Mouse (Mus musculus): ENCODE measurements around the gene Tmprss3. TPM values are rescaled to one million over a fixed set of nuclear protein-coding genes. Genes with fewer than 3 reads are reported as not detected.

Gene Tmprss3
- polyA plus RNA-seq, 1 experiment from 2014 or later, result not detected

DNA sequence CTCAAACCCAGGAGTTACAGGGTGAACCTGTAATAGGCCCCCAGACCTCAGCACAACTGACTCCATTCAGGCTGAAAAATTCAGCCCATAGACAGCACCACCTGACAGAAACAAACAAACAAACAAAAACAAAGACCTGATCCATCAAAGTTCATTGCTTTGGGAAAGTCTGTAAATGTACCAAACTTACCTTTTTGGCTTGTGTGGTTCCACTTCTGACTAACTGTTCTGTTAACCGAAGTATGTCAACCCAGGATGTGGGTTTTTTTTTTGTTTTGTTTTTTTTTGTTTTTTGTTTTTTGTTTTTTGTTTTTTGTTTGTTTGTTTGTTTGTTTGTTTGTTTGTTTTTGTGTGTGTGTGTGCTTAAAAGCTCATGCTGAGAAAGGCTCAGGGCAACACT is 62.0 kb downstream of the Tmprss3 start:
- WGBS, result 97% methylated on average over 1 of the region's 1 CpGs
- Histone ChIP-seq H3K9ac (ENCODE audit: low read depth, low read length) (no peak overlapping the region), H3K36me3 (ENCODE audit: control insufficient read depth, insufficient read depth, low read length) (no peaks in the 10 kb centered on the region), H3K27me3 (ENCODE audit: control insufficient read depth, insufficient read depth, low read length) (no peaks in the 10 kb centered on the region), H3K4me2 (replicated peaks; ENCODE audit: low read depth, low read length) (no peak overlapping the region), H3K4me3 (ENCODE audit: low read depth, low read length) (no peak overlapping the region), H3K27ac (ENCODE audit: low read depth, low read length) (no peak overlapping the region), H3K9me3 (ENCODE audit: control insufficient read depth, low read length) (no peaks in the 10 kb centered on the region), H3K4me1 (replicated peaks; ENCODE audit: control insufficient read depth, insufficient read depth, low read length) (no peaks in the 10 kb centered on the region)
- no peak for DNase-seq (ENCODE audit: low spot score)
- ATAC-seq (ENCODE audit: low FRiP score), result no peak

DNA sequence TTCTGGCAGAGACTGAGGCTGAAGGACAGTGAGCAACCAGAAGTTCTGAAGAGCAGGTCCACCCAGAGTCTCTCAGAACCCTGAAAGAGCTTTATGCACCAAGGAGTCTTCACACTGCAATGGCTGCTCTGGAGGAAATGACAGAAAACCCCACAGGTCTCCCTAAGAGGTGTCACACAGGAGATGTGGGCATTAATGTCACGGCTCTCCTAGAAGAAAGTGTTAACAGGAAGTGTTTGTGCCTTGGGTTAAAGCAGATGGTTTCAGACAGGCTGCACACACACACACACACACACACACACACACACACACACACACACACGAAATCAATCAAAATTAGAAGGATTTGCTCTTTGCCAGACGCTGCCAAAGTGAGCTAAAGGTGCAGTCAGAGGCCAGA is 62.5 kb downstream of the Tmprss3 start:
- Histone ChIP-seq H3K27ac (ENCODE audit: low read depth, low read length) (no peak overlapping the region), H3K4me1 (replicated peaks; ENCODE audit: control insufficient read depth, insufficient read depth, low read length) (no peaks in the 10 kb centered on the region), H3K4me3 (ENCODE audit: low read depth, low read length) (no peak overlapping the region), H3K4me2 (replicated peaks; ENCODE audit: low read depth, low read length) (no peak overlapping the region), H3K36me3 (ENCODE audit: control insufficient read depth, insufficient read depth, low read length) (no peaks in the 10 kb centered on the region), H3K9ac (ENCODE audit: low read depth, low read length) (no peak overlapping the region), H3K9me3 (ENCODE audit: control insufficient read depth, low read length) (no peaks in the 10 kb centered on the region), H3K27me3 (ENCODE audit: control insufficient read depth, insufficient read depth, low read length) (no peaks in the 10 kb centered on the region)
- ATAC-seq (ENCODE audit: low FRiP score) (no peak), DNase-seq (ENCODE audit: low spot score) (no peak)
- WGBS, result 64% methylated on average over 3 of the region's 3 CpGs

GRCm38 (mm10) chr17:31134913-31135312 is 63.9 kb downstream of the Tmprss3 start:
- DNase-seq (ENCODE audit: low spot score) (no peak), ATAC-seq (ENCODE audit: low FRiP score) (no peak)
- Histone ChIP-seq H3K4me1 (replicated peaks; ENCODE audit: control insufficient read depth, insufficient read depth, low read length) (no peaks in the 10 kb centered on the region), H3K4me3 (ENCODE audit: low read depth, low read length) (no peak overlapping the region), H3K27ac (ENCODE audit: low read depth, low read length) (no peak overlapping the region), H3K4me2 (replicated peaks; ENCODE audit: low read depth, low read length) (no peak overlapping the region), H3K36me3 (ENCODE audit: control insufficient read depth, insufficient read depth, low read length) (no peaks in the 10 kb centered on the region), H3K9me3 (ENCODE audit: control insufficient read depth, low read length) (no peaks in the 10 kb centered on the region), H3K27me3 (ENCODE audit: control insufficient read depth, insufficient read depth, low read length) (no peaks in the 10 kb centered on the region), H3K9ac (ENCODE audit: low read depth, low read length) (no peak overlapping the region)
- 75% methylated on average over 6 of the region's 6 CpGs for WGBS

DNA sequence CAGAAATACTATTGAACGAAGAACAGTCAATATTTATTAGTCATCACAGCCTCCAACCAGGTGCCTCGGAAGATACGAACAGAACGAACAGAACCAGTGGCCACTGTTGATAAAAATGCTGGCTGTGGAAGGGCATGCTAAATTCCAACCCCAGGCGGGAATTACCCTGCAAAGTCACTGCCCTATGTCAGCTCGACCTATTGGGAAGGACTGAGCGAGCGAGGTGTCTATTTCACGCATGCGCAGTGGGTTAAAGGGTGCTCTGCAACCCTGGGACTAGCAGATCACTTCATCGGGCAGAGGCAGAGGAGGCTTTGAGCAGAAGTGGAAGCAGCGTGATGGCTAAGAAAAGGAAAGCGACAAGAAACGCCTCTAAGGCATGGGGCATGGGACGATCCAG is 65.0 kb downstream of the Tmprss3 start:
- H3K36me3 ChIP-seq (ENCODE audit: control insufficient read depth, insufficient read depth, low read length), result no peaks in the 10 kb centered on the region
- no peaks in the 10 kb centered on the region for H3K27me3 ChIP-seq (ENCODE audit: control insufficient read depth, insufficient read depth, low read length)
- H3K4me1 ChIP-seq (replicated peaks; ENCODE audit: control insufficient read depth, insufficient read depth, low read length), result no peaks in the 10 kb centered on the region
- no peak for DNase-seq (ENCODE audit: low spot score)
- no peak overlapping the region for H3K4me3 ChIP-seq (ENCODE audit: low read depth, low read length)
- no peak overlapping the region for H3K27ac ChIP-seq (ENCODE audit: low read depth, low read length)
- no peak overlapping the region for H3K9ac ChIP-seq (ENCODE audit: low read depth, low read length)
- no peak for ATAC-seq (ENCODE audit: low FRiP score)
- no peaks in the 10 kb centered on the region for H3K9me3 ChIP-seq (ENCODE audit: control insufficient read depth, low read length)
- 82% methylated on average over 15 of the region's 15 CpGs for WGBS
- H3K4me2 ChIP-seq (replicated peaks; ENCODE audit: low read depth, low read length), result no peak overlapping the region

GRCm38 (mm10) chr17:31131269-31131821 is 67.4 kb downstream of the Tmprss3 start:
- no peak overlapping the region for H3K9ac ChIP-seq (ENCODE audit: low read depth, low read length)
- 87% methylated on average over 10 of the region's 10 CpGs for WGBS
- H3K4me2 ChIP-seq (replicated peaks; ENCODE audit: low read depth, low read length), result no peak overlapping the region

GRCm38 (mm10) chr17:31129452-31129851 is 69.3 kb downstream of the Tmprss3 start, which contains the start of gene Tff3:
Gene Tff3, minus strand, starts transcription at chr17:31129646.
- WGBS, result 8% methylated on average over 2 of the region's 2 CpGs
- no peak for ATAC-seq (ENCODE audit: low FRiP score)
- Histone ChIP-seq H3K4me3 (ENCODE audit: low read depth, low read length) (no peak within 1 kb of the TSS), H3K4me1 (replicated peaks; ENCODE audit: control insufficient read depth, insufficient read depth, low read length) (no peaks in the 10 kb centered on the region), H3K27me3 (ENCODE audit: control insufficient read depth, insufficient read depth, low read length) (no peaks in the 10 kb centered on the region), H3K4me2 (replicated peaks; ENCODE audit: low read depth, low read length) (no peak within 1 kb of the TSS), H3K36me3 (ENCODE audit: control insufficient read depth, insufficient read depth, low read length) (no peaks in the 10 kb centered on the region), H3K9ac (ENCODE audit: low read depth, low read length) (no peak within 1 kb of the TSS), H3K9me3 (ENCODE audit: control insufficient read depth, low read length) (no peaks in the 10 kb centered on the region), H3K27ac (ENCODE audit: low read depth, low read length) (no peak within 1 kb of the TSS)
- DNase-seq (ENCODE audit: low spot score), result peak; percentile 21

More at GRCm38 (mm10) chr17:31131269-31131821, 67.4 kb downstream of the Tmprss3 start:
- DNase-seq (ENCODE audit: low spot score) (no peak), ATAC-seq (ENCODE audit: low FRiP score) (no peak)
- Histone ChIP-seq H3K4me3 (ENCODE audit: low read depth, low read length) (no peak overlapping the region), H3K36me3 (ENCODE audit: control insufficient read depth, insufficient read depth, low read length) (no peaks in the 10 kb centered on the region), H3K4me1 (replicated peaks; ENCODE audit: control insufficient read depth, insufficient read depth, low read length) (no peaks in the 10 kb centered on the region), H3K27ac (ENCODE audit: low read depth, low read length) (no peak overlapping the region), H3K9me3 (ENCODE audit: control insufficient read depth, low read length) (no peaks in the 10 kb centered on the region), H3K27me3 (ENCODE audit: control insufficient read depth, insufficient read depth, low read length) (no peaks in the 10 kb centered on the region)

Other genes starting within 250 kb of the Tmprss3 start
- 0.07 TPM in 1 of 2 replicates, not detected in the other for gene Umodl1, start 244.3 kb downstream of the Tmprss3 start, polyA plus RNA-seq (2014; fragmentation: Nextera tagmentation; extraction: Ambion mirVana)
- gene Abcg1, start 141.3 kb downstream of the Tmprss3 start, polyA plus RNA-seq (2014; fragmentation: Nextera tagmentation; extraction: Ambion mirVana), result 9.7 and 10.5 TPM in 2 replicates
- gene Tff3, start 69.3 kb downstream of the Tmprss3 start, polyA plus RNA-seq (2014; fragmentation: Nextera tagmentation; extraction: Ambion mirVana), result 0.35 and 0.79 TPM in 2 replicates
- gene Tff2, start 54.7 kb downstream of the Tmprss3 start, polyA plus RNA-seq (2014; fragmentation: Nextera tagmentation; extraction: Ambion mirVana), result not detected in 2 replicates
- not detected in 2 replicates for gene Tff1, start 33.7 kb downstream of the Tmprss3 start, polyA plus RNA-seq (2014; fragmentation: Nextera tagmentation; extraction: Ambion mirVana)
- 0.17 and 0.57 TPM in 2 replicates for gene Ubash3a, start 8.9 kb upstream of the Tmprss3 start, polyA plus RNA-seq (2014; fragmentation: Nextera tagmentation; extraction: Ambion mirVana)
- 5.1 TPM in 2 replicates for gene Rsph1, start 78.4 kb upstream of the Tmprss3 start, polyA plus RNA-seq (2014; fragmentation: Nextera tagmentation; extraction: Ambion mirVana)
- gene Slc37a1, start 87.8 kb upstream of the Tmprss3 start, polyA plus RNA-seq (2014; fragmentation: Nextera tagmentation; extraction: Ambion mirVana), result 13.0 and 13.3 TPM in 2 replicates
- 27.9 and 29.0 TPM in 2 replicates for gene Pde9a, start 187.2 kb upstream of the Tmprss3 start, polyA plus RNA-seq (2014; fragmentation: Nextera tagmentation; extraction: Ambion mirVana)